17 mouse cellular contexts compared by ENCODE assay signal in genomic region chr11:85167503-85167902, GRCm38 (mm10). TPM values are rescaled to one million over a fixed set of nuclear protein-coding genes. Genes with fewer than 3 reads are reported as not detected.
"Had no signal": no experiment of that assay in that cellular context is flagged by ENCODE, and none has a peak within 500 bp of the region (broad histone marks: within the 10 kb centered on the region; RNA-seq: fewer than 3 reads in every experiment).

No protein-coding gene starts in this region.

- DNase-seq: kidney, adult 18-20 months; kidney, adult 9 months; kidney, postnatal 14 days; kidney, postnatal 4 days; left cerebral cortex, postnatal 4 days; lung, adult 18-20 months; lung, postnatal 10 days; lung, postnatal 36 days; right cerebral cortex, postnatal 4 days; thymus, adult 2 months; thymus, postnatal 14 days; thymus, postnatal 4 days had no signal

RNA-seq across cellular contexts. Expression of gene 1700125H20Rik, which starts 2.7 kb away (rescaled TPM):
- total RNA-seq: layer of hippocampus, adult 18-20 months; left cerebral cortex, adult 8-10 months; left cerebral cortex, postnatal 14 days; monocyte, adult 5-6 weeks; neutrophil, adult 5-6 weeks had no signal
